Mouse (Mus musculus) heart, embryonic 14.5 days (tissue): ENCODE data around the gene Naa15. TPM values are rescaled to one million over a fixed set of nuclear protein-coding genes. Genes with fewer than 3 reads are reported as not detected.
A peak's percentile ranks its signal among the peaks of the same experiment; 100 is the strongest.

Experiments
- ATAC-seq: fragments of 200-750 bp; cut with Nextera tagmentation; 2 replicates; pipeline ENCODE4 v1.8.0; 2017; ENCODE audit warnings: low read depth, moderate TSS enrichment; ENCODE audit not compliant: insufficient number of reproducible peaks, insufficient read depth, low FRiP score
- H3K27ac ChIP-seq, 2 experiments: fragments of 200-500 bp in 1 of 2; fragments of 300-500 bp in 1 of 2; sonication (generic) in 1 of 2; replicated peaks in 1 of 2; 2 replicates each; pipeline ENCODE4 v1.5.1; 2012 to 2014; ENCODE audit warnings: low read depth in 2 of 2, low read length in 2 of 2, control low read depth in 1 of 2, mild to moderate bottlenecking in 1 of 2, mixed read lengths in 1 of 2; ENCODE audit not compliant: control insufficient read depth in 1 of 2, insufficient read depth in 1 of 2
- H3K27me3 ChIP-seq: fragments of 300-500 bp; sonication (generic); 2 replicates; pipeline ENCODE4 v1.6.1; 2014; ENCODE audit warnings: mild to moderate bottlenecking, low read length, control low read depth; ENCODE audit not compliant: control insufficient read depth, insufficient read depth
- H3K36me3 ChIP-seq: fragments of 300-500 bp; sonication (generic); 2 replicates; pipeline ENCODE4 v1.6.1; 2014; ENCODE audit warnings: mild to moderate bottlenecking, control low read depth, low read length, mixed read lengths; ENCODE audit not compliant: control insufficient read depth, insufficient read depth
- H3K4me1 ChIP-seq, 2 experiments: fragments of 200-500 bp in 1 of 2; fragments of 300-500 bp in 1 of 2; sonication (generic) in 1 of 2; 2 replicates each; pipeline ENCODE4 v1.6.1; 2012 to 2014; ENCODE audit warnings: low read length in 2 of 2, control low read depth in 1 of 2, mixed read lengths in 1 of 2; ENCODE audit not compliant: control insufficient read depth in 2 of 2, insufficient read depth in 2 of 2
- H3K4me2 ChIP-seq: fragments of 300-500 bp; sonication (generic); 2 replicates; pipeline ENCODE4 v1.6.1; 2014; ENCODE audit warnings: mild to moderate bottlenecking, low read length
- H3K4me3 ChIP-seq, 2 experiments: fragments of 200-500 bp in 1 of 2; fragments of 300-500 bp in 1 of 2; sonication (generic) in 1 of 2; 2 replicates each; pipeline ENCODE4 v1.5.1; 2012 to 2014; ENCODE audit warnings: low read length in 2 of 2, mild to moderate bottlenecking in 2 of 2, control low read depth in 1 of 2, low read depth in 1 of 2, moderate library complexity in 1 of 2; ENCODE audit not compliant: control insufficient read depth in 1 of 2, insufficient read depth in 1 of 2
- H3K9ac ChIP-seq: fragments of 300-500 bp; sonication (generic); 2 replicates; pipeline ENCODE4 v1.6.1; 2014; ENCODE audit warnings: mild to moderate bottlenecking, low read length
- H3K9me3 ChIP-seq: fragments of 300-500 bp; sonication (generic); 2 replicates; pipeline ENCODE4 v1.6.1; 2016; ENCODE audit warnings: low read length, control low read depth; ENCODE audit not compliant: control insufficient read depth
- WGBS: fragments of 180-500 bp; shearing (Covaris S2); extraction: QIAGEN DNeasy Blood & Tissue Kit; methylation state at CpG from one replicate; pipeline ENCODE4 v1.1.7; 2014; 5-methylcytosine and 5-hydroxymethylcytosine counted together
- polyA plus RNA-seq: library from polyadenylated mRNA; unstranded; fragments of >200 nt; fragmentation: Nextera tagmentation; extraction: Ambion mirVana; gene quantifications from 2 replicates; pipeline ENCODE4 v1.2.1, GENCODE M21; 2014

The Naa15 gene
- polyA plus RNA-seq, 1 experiment from 2014 or later, result 28.9 TPM

GRCm38 (mm10) chr3:51495646-51496045, 80.7 kb downstream of the Naa15 start:
- no peaks in the 10 kb centered on the region for H3K27me3 ChIP-seq
- H3K4me3 ChIP-seq, result no peak overlapping the region
- H3K9ac ChIP-seq, result no peak overlapping the region
- no peak overlapping the region for H3K27ac ChIP-seq
- ATAC-seq, result no peak
- 95% methylated on average over 9 of the region's 9 CpGs for WGBS
- no peak overlapping the region for H3K4me2 ChIP-seq
- peaks cover 4 to 14% of the 10 kb centered on the region in 2 experiments for H3K4me1 ChIP-seq
- H3K9me3 ChIP-seq, result no peaks in the 10 kb centered on the region
- H3K36me3 ChIP-seq, result peaks cover 32% of the 10 kb centered on the region

GRCm38 (mm10) chr3:51497978-51498377, 83.0 kb downstream of the Naa15 start:
- 94% methylated on average over 1 of the region's 1 CpGs for WGBS
- ATAC-seq, result no peak

GRCm38 (mm10) chr3:51498659-51499058, 83.7 kb downstream of the Naa15 start:
- H3K4me1 ChIP-seq, result peaks cover 0 to 5% of the 10 kb centered on the region in 2 experiments; a peak in 1 of 4 replicates
- no peak overlapping the region for H3K27ac ChIP-seq
- H3K4me3 ChIP-seq, result no peak overlapping the region
- H3K9ac ChIP-seq, result no peak overlapping the region
- ATAC-seq, result no peak
- no peak overlapping the region for H3K4me2 ChIP-seq
- 62% methylated on average over 5 of the region's 5 CpGs for WGBS
- H3K9me3 ChIP-seq, result no peaks in the 10 kb centered on the region
- H3K36me3 ChIP-seq, result peaks cover 26% of the 10 kb centered on the region
- H3K27me3 ChIP-seq, result no peaks in the 10 kb centered on the region

More at GRCm38 (mm10) chr3:51497978-51498377, 83.0 kb downstream of the Naa15 start:
- Histone ChIP-seq H3K27me3 (no peaks in the 10 kb centered on the region), H3K9me3 (no peaks in the 10 kb centered on the region), H3K27ac (no peak overlapping the region), H3K4me2 (no peak overlapping the region), H3K9ac (no peak overlapping the region), H3K4me3 (no peak overlapping the region), H3K36me3 (peaks cover 32% of the 10 kb centered on the region), H3K4me1 (peaks cover 4 to 12% of the 10 kb centered on the region in 2 experiments)

GRCm38 (mm10) chr3:51499876-51500275, 84.9 kb downstream of the Naa15 start:
- Histone ChIP-seq H3K36me3 (peaks cover 16% of the 10 kb centered on the region; the same call in 1 of the 2 replicates), H3K27ac (no peak overlapping the region), H3K4me3 (no peak overlapping the region), H3K27me3 (no peaks in the 10 kb centered on the region), H3K9me3 (no peaks in the 10 kb centered on the region), H3K4me2 (no peak overlapping the region), H3K9ac (no peak overlapping the region), H3K4me1 (no peaks in the 10 kb centered on the region)
- ATAC-seq, result no peak
- 90% methylated on average over 4 of the region's 4 CpGs for WGBS

- Histone ChIP-seq H3K9ac (no peak overlapping the region), H3K4me3 (no peak overlapping the region), H3K9me3 (no peaks in the 10 kb centered on the region), H3K27me3 (no peaks in the 10 kb centered on the region), H3K27ac (no peak overlapping the region), H3K4me2 (no peak overlapping the region), H3K36me3 (no peaks in the 10 kb centered on the region), H3K4me1 (peaks cover 0 to 4% of the 10 kb centered on the region in 2 experiments; a peak in 2 of 4 replicates)
- no peak for ATAC-seq
- 87% methylated on average over 11 of the region's 11 CpGs for WGBS
Observed at GRCm38 (mm10) chr3:51504385-51504952, 89.5 kb downstream of the Naa15 start.

- H3K4me2 ChIP-seq, result no peak overlapping the region
Observed at GRCm38 (mm10) chr3:51505465-51505864, 90.5 kb downstream of the Naa15 start.

GRCm38 (mm10) chr3:51510903-51511302, 96.0 kb downstream of the Naa15 start:
- Histone ChIP-seq H3K36me3 (0 out of 2 replicates have a peak, but pooled peaks cover 4% of the 10 kb centered on the region), H3K27me3 (no peaks in the 10 kb centered on the region), H3K4me2 (peak overlapping the region; percentile 49), H3K9me3 (no peaks in the 10 kb centered on the region), H3K4me1 (no peaks in the 10 kb centered on the region), H3K9ac (no peak overlapping the region), H3K4me3 (0 out of 4 replicates have a peak overlapping the region, but pooled peaks of 1 of the 2 experiments have one; percentile 13), H3K27ac (no peak overlapping the region)
- 25% methylated on average over 8 of the region's 8 CpGs for WGBS
- ATAC-seq, result no peak

More at GRCm38 (mm10) chr3:51505465-51505864, 90.5 kb downstream of the Naa15 start:
- Histone ChIP-seq H3K27me3 (no peaks in the 10 kb centered on the region), H3K9me3 (no peaks in the 10 kb centered on the region), H3K4me3 (no peak overlapping the region), H3K9ac (no peak overlapping the region; the same call in 1 of the 2 replicates), H3K27ac (no peak overlapping the region), H3K4me1 (peaks cover 0 to 4% of the 10 kb centered on the region in 2 experiments; a peak in 2 of 4 replicates), H3K36me3 (no peaks in the 10 kb centered on the region)
- no peak for ATAC-seq
- 60% methylated on average over 19 of the region's 19 CpGs for WGBS

- Histone ChIP-seq H3K9me3 (no peaks in the 10 kb centered on the region), H3K27ac (no peak overlapping the region), H3K36me3 (peaks cover 10% of the 10 kb centered on the region), H3K4me1 (no peaks in the 10 kb centered on the region), H3K9ac (no peak overlapping the region), H3K4me2 (no peak overlapping the region), H3K27me3 (no peaks in the 10 kb centered on the region), H3K4me3 (no peak overlapping the region)
- no peak for ATAC-seq
- WGBS, result 91% methylated on average over 5 of the region's 5 CpGs
Observed at GRCm38 (mm10) chr3:51511983-51512382, 97.0 kb downstream of the Naa15 start.
